In the genomic region with DNA sequence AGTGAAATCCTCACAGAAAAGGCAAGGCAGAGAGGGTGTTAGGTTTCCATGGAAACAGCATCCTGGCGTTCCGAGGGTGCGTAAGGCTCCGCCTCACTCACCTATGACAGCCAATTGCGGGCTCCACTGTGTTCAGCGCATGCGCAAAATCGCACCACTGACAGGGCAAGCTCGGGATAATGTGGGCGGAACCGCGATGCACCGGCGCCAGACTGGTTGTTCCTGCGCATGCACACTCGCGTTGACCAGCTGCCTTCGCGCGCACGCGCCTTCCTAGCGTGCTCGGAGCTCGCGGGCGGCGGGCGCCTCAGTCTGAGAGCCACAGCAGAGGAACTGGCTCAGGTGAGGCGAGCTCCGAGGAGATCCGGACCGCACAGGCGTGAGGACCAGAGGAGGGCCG, we compare ENCODE assay signal across 8 mouse cellular contexts. TPM values are rescaled to one million over a fixed set of nuclear protein-coding genes. Genes with fewer than 3 reads are reported as not detected.
A peak's percentile ranks its signal among the peaks of the same experiment; 100 is the strongest.
DNase-seq lines count a peak whose midpoint lies in the region; ATAC-seq and TF ChIP-seq lines count a peak whose summit lies in the region.

A gene (plus strand): TSS at position 200 of the 400 bp plus-strand sequence.

- peak within 1 kb of the TSS; percentile 87 for H3K4me3 ChIP-seq in forebrain, embryonic 10.5 days
- peak within 1 kb of the TSS; percentile 73 for H3K4me3 ChIP-seq in heart, embryonic 15.5 days
- peak within 1 kb of the TSS; percentile 67 to 69 for H3K4me3 ChIP-seq in liver, embryonic 14.5 days (ENCODE audit: insufficient read depth in 1 of 2, low read depth in 2 of 2, low read length in 2 of 2)
- peak within 1 kb of the TSS; percentile 75 for H3K4me3 ChIP-seq in neural tube, embryonic 11.5 days (ENCODE audit: low read depth, low read length)
- peak within 1 kb of the TSS; percentile 61 for H3K4me3 ChIP-seq in stomach, postnatal 0 days (ENCODE audit: low read depth, low read length)

- H3K27ac ChIP-seq in forebrain, embryonic 10.5 days = peak within 1 kb of the TSS; percentile 90
- peak within 1 kb of the TSS; percentile 43 for H3K27ac ChIP-seq in heart, embryonic 15.5 days
- H3K27ac ChIP-seq in liver, embryonic 14.5 days = no peak within 1 kb of the TSS
- 0 out of 2 replicates have a peak within 1 kb of the TSS, but pooled peaks have one; percentile 29 for H3K27ac ChIP-seq in neural tube, embryonic 11.5 days (ENCODE audit: low read depth, low read length)
- peak within 1 kb of the TSS; percentile 67; the same call in 1 of the 2 replicates for H3K27ac ChIP-seq in stomach, postnatal 0 days (replicated peaks)

- TF ChIP-seq CTCF in liver, embryonic 14.5 days (IDR thresholded peaks at IDR 0.05; ENCODE audit: low read depth) = peak; percentile 15; the same call in 1 of the 2 replicates
- TF ChIP-seq CTCF in stomach, postnatal 0 days (IDR thresholded peaks at IDR 0.05; ENCODE audit: low read depth) = no peak

- H3K9me3 ChIP-seq in forebrain, embryonic 10.5 days = no peaks in the 10 kb centered on the region; the same call in 1 of the 2 replicates
- no peaks in the 10 kb centered on the region for H3K9me3 ChIP-seq in heart, embryonic 15.5 days (replicated peaks)
- H3K9me3 ChIP-seq in liver, embryonic 14.5 days (ENCODE audit: control insufficient read depth, low read length) = no peaks in the 10 kb centered on the region
- H3K9me3 ChIP-seq in neural tube, embryonic 11.5 days (ENCODE audit: control insufficient read depth, low read length) = no peaks in the 10 kb centered on the region
- H3K9me3 ChIP-seq in stomach, postnatal 0 days (ENCODE audit: control insufficient read depth, low read length) = no peaks in the 10 kb centered on the region

- TF ChIP-seq EP300 in liver, embryonic 14.5 days (IDR thresholded peaks at IDR 0.05; ENCODE audit: low read depth) = no peak
- TF ChIP-seq EP300 in stomach, postnatal 0 days (optimal IDR thresholded peaks at IDR 0.05) = no peak

- no peaks in the 10 kb centered on the region for H3K27me3 ChIP-seq in forebrain, embryonic 10.5 days (ENCODE audit: poor library complexity, severe bottlenecking)
- H3K27me3 ChIP-seq in heart, embryonic 15.5 days = no peaks in the 10 kb centered on the region
- no peaks in the 10 kb centered on the region for H3K27me3 ChIP-seq in liver, embryonic 14.5 days (ENCODE audit: control insufficient read depth, insufficient read depth, low read length)
- H3K27me3 ChIP-seq in neural tube, embryonic 11.5 days (ENCODE audit: control insufficient read depth, insufficient read depth, low read length) = no peaks in the 10 kb centered on the region
- no peaks in the 10 kb centered on the region for H3K27me3 ChIP-seq in stomach, postnatal 0 days (ENCODE audit: control insufficient read depth, insufficient read depth, low read length)

- H3K4me2 ChIP-seq in heart, embryonic 15.5 days = peak within 1 kb of the TSS; percentile 88
- peak within 1 kb of the TSS; percentile 84 for H3K4me2 ChIP-seq in liver, embryonic 14.5 days (ENCODE audit: low read depth)
- peak within 1 kb of the TSS; percentile 70 for H3K4me2 ChIP-seq in neural tube, embryonic 11.5 days (ENCODE audit: low read depth)
- H3K4me2 ChIP-seq in stomach, postnatal 0 days (replicated peaks; ENCODE audit: low read depth) = peak within 1 kb of the TSS; percentile 93

- under 1% methylated on average over 35 of the region's 35 CpGs for WGBS in forebrain, embryonic 10.5 days
- under 1% methylated on average over 35 of the region's 35 CpGs for WGBS in heart, embryonic 15.5 days
- WGBS in liver, embryonic 14.5 days (ENCODE audit: insufficient replicate concordance) = 0% methylated on average over 35 of the region's 35 CpGs
- WGBS in neural tube, embryonic 11.5 days = under 1% methylated on average over 34 of the region's 35 CpGs
- WGBS in stomach, postnatal 0 days = under 1% methylated on average over 35 of the region's 35 CpGs

- peaks cover 41% of the 10 kb centered on the region for H3K4me1 ChIP-seq in forebrain, embryonic 10.5 days
- peaks cover 10% of the 10 kb centered on the region for H3K4me1 ChIP-seq in heart, embryonic 15.5 days (replicated peaks)
- peaks cover 8 to 9% of the 10 kb centered on the region in 2 experiments; a peak in 3 of 4 replicates for H3K4me1 ChIP-seq in liver, embryonic 14.5 days (replicated peaks; ENCODE audit: control insufficient read depth in 2 of 2, insufficient read depth in 2 of 2, low read length in 1 of 2)
- H3K4me1 ChIP-seq in neural tube, embryonic 11.5 days (ENCODE audit: control insufficient read depth, insufficient read depth, low read length) = peaks cover 10% of the 10 kb centered on the region
- no peaks in the 10 kb centered on the region; the same call in 1 of the 2 replicates for H3K4me1 ChIP-seq in stomach, postnatal 0 days (replicated peaks; ENCODE audit: control insufficient read depth, insufficient read depth)

- peaks cover 34% of the 10 kb centered on the region for H3K36me3 ChIP-seq in forebrain, embryonic 10.5 days (replicated peaks)
- H3K36me3 ChIP-seq in heart, embryonic 15.5 days = peaks cover 6% of the 10 kb centered on the region; the same call in 1 of the 2 replicates
- H3K36me3 ChIP-seq in liver, embryonic 14.5 days (replicated peaks; ENCODE audit: control insufficient read depth, insufficient read depth, low read depth) = no peaks in the 10 kb centered on the region; the same call in none of the 2 replicates
- H3K36me3 ChIP-seq in neural tube, embryonic 11.5 days (ENCODE audit: control insufficient read depth, insufficient read depth, low read length) = peaks cover 6% of the 10 kb centered on the region
- peaks cover 6% of the 10 kb centered on the region; the same call in 1 of the 2 replicates for H3K36me3 ChIP-seq in stomach, postnatal 0 days (ENCODE audit: control insufficient read depth, insufficient read depth, low read length)

- peak; percentile 93 for ATAC-seq in heart, embryonic 15.5 days (replicated peaks; ENCODE audit: insufficient number of reproducible peaks, insufficient read depth, low FRiP score, low read depth)
- peak; percentile 97 for ATAC-seq in liver, embryonic 14.5 days (ENCODE audit: insufficient read depth)
- peak; percentile 97 for ATAC-seq in neural tube, embryonic 11.5 days (ENCODE audit: insufficient read depth, low FRiP score, low TSS enrichment)
- ATAC-seq in stomach, postnatal 0 days (ENCODE audit: low FRiP score, low TSS enrichment) = peak; percentile 93

- peak; percentile 94 for DNase-seq in CD8-positive naive resting alpha-beta T cell, adult 2 months (ENCODE audit: low read depth in 2 of 2, low spot score in 2 of 2)
- peak; percentile 99 for DNase-seq in c-Kit-positive CD71-negative TER-119-negative erythroid progenitor cells, embryonic 14.5 days (ENCODE audit: low read depth)
- peak; percentile 100 for DNase-seq in forebrain, embryonic 10.5 days (ENCODE audit: extremely low spot score, low spot score)
- DNase-seq in kidney, postnatal 25 days = peak; percentile 99
- peak; percentile 98 to 99 (median 98) for DNase-seq in liver, embryonic 14.5 days (ENCODE audit: low read depth in 3 of 3, low spot score in 3 of 3)
- peak; percentile 98 for DNase-seq in neural tube, embryonic 11.5 days (ENCODE audit: low spot score)
- DNase-seq in stomach, postnatal 0 days (ENCODE audit: low spot score) = peak; percentile 99

- peak within 1 kb of the TSS; percentile 83 for H3K9ac ChIP-seq in heart, embryonic 15.5 days
- peak within 1 kb of the TSS; percentile 64 for H3K9ac ChIP-seq in liver, embryonic 14.5 days (replicated peaks)
- H3K9ac ChIP-seq in neural tube, embryonic 11.5 days (ENCODE audit: low read length) = peak within 1 kb of the TSS; percentile 79
- H3K9ac ChIP-seq in stomach, postnatal 0 days (ENCODE audit: low read length) = peak within 1 kb of the TSS; percentile 70

RNA-seq across cellular contexts. Expression of the gene that starts here (rescaled TPM):
- polyA plus RNA-seq in forebrain, embryonic 10.5 days (2016; fragmentation: Nextera tagmentation; extraction: Ambion mirVana) = 106 and 114 TPM in 2 replicates
- polyA plus RNA-seq in heart, embryonic 15.5 days (2015; fragmentation: Nextera tagmentation; extraction: Ambion mirVana) = 22.3 and 31.6 TPM in 2 replicates
- 20.5 and 21.7 TPM in 2 replicates for polyA plus RNA-seq in liver, embryonic 14.5 days (2012; rRNA removed)
- polyA plus RNA-seq in liver, embryonic 14.5 days (2014; fragmentation: Nextera tagmentation; extraction: Ambion mirVana) = 15.0 and 17.7 TPM in 2 replicates
- 63.9 and 65.8 TPM in 2 replicates for polyA plus RNA-seq in neural tube, embryonic 11.5 days (2014; fragmentation: Nextera tagmentation; extraction: Ambion mirVana)
- 77.2 and 83.8 TPM in 2 replicates for polyA plus RNA-seq in stomach, postnatal 0 days (2015; fragmentation: Nextera tagmentation; extraction: Ambion mirVana)
